Mouse (Mus musculus) c-Kit-positive CD71-negative TER-119-negative erythroid progenitor cells, embryonic 14.5 days (primary cell): ENCODE measurements around the gene Il13.

Source experiments
- DNase-seq: peaks from one replicate; pipeline ENCODE4 v3.0.0-alpha.2; 2013; ENCODE audit warnings: low read depth

The Il13 gene

GRCm38 (mm10) chr11:53632122-53632733 lies 2.3 kb downstream of the Il13 start:
- no peak for DNase-seq

GRCm38 (mm10) chr11:53627859-53628258 lies 6.6 kb downstream of the Il13 start:
- DNase-seq: peak; percentile 90

GRCm38 (mm10) chr11:53626802-53627373 lies 7.6 kb downstream of the Il13 start:
- DNase-seq: no peak

GRCm38 (mm10) chr11:53624124-53624523 lies 10.4 kb downstream of the Il13 start:
- DNase-seq: no peak

- DNase-seq: no peak
Observed at GRCm38 (mm10) chr11:53623573-53623972, 10.9 kb downstream of the Il13 start.

- no peak for DNase-seq
Observed at GRCm38 (mm10) chr11:53622440-53622806, 12.1 kb downstream of the Il13 start.

- DNase-seq: no peak
Observed at GRCm38 (mm10) chr11:53621582-53622439, 12.7 kb downstream of the Il13 start.

- no peak for DNase-seq
Observed at GRCm38 (mm10) chr11:53620094-53620493, 14.4 kb downstream of the Il13 start.

GRCm38 (mm10) chr11:53619428-53619827 lies 15.1 kb downstream of the Il13 start:
- no peak for DNase-seq

GRCm38 (mm10) chr11:53618619-53619198 lies 15.8 kb downstream of the Il13 start, which contains the start of gene Il4:
Gene Il4 (minus strand): TSS chr11:53618669.
- no peak for DNase-seq

GRCm38 (mm10) chr11:53617562-53618109 lies 16.9 kb downstream of the Il13 start:
- no peak for DNase-seq

- no peak for DNase-seq
Observed at GRCm38 (mm10) chr11:53616748-53617558, 17.5 kb downstream of the Il13 start.

- no peak for DNase-seq
Observed at GRCm38 (mm10) chr11:53615575-53615974, 18.9 kb downstream of the Il13 start.

GRCm38 (mm10) chr11:53615172-53615571 lies 19.3 kb downstream of the Il13 start:
- no peak for DNase-seq

GRCm38 (mm10) chr11:53609672-53610071 lies 24.8 kb downstream of the Il13 start:
- DNase-seq: no peak

- no peak for DNase-seq
Observed at GRCm38 (mm10) chr11:53609231-53609630, 25.3 kb downstream of the Il13 start.

- DNase-seq: no peak
Observed at GRCm38 (mm10) chr11:53605609-53606008, 28.9 kb downstream of the Il13 start.

- DNase-seq: no peak
Observed at GRCm38 (mm10) chr11:53604983-53605382, 29.5 kb downstream of the Il13 start.

- DNase-seq: no peak
Observed at GRCm38 (mm10) chr11:53591116-53591515, 43.4 kb downstream of the Il13 start.

- peak; percentile 70 for DNase-seq
Observed at GRCm38 (mm10) chr11:53590368-53590768, 44.1 kb downstream of the Il13 start.

GRCm38 (mm10) chr11:53588279-53588678 lies 46.2 kb downstream of the Il13 start:
- no peak for DNase-seq

GRCm38 (mm10) chr11:53585510-53585909 lies 49.0 kb downstream of the Il13 start:
- DNase-seq: no peak
